ENCODE assay signal across 10 mouse cellular contexts in genomic region chr4:155188341-155188740, GRCm38 (mm10). TPM values are rescaled to one million over a fixed set of nuclear protein-coding genes. Genes with fewer than 3 reads are reported as not detected.
DNase-seq lines count a peak whose midpoint lies in the region; ATAC-seq lines count a peak whose summit lies in the region.
"Had no signal": no experiment of that assay in that cellular context is flagged by ENCODE, and none has a peak within 500 bp of the region (broad histone marks: within the 10 kb centered on the region; RNA-seq: fewer than 3 reads in every experiment).

No protein-coding gene starts in this region.

- no peak overlapping the region for H3K4me3 ChIP-seq in brown adipose tissue, adult 24 weeks (ENCODE audit: insufficient read depth, low read depth, low read length)
- peak overlapping the region; percentile 32; the same call in 1 of the 2 replicates for H3K4me3 ChIP-seq in embryonic facial prominence, embryonic 10.5 days
- H3K4me3 ChIP-seq in limb, embryonic 11.5 days (ENCODE audit: low read depth, low read length) = no peak overlapping the region
- H3K4me3 ChIP-seq: stomach, embryonic 15.5 days had no signal

- H3K36me3 ChIP-seq in embryonic facial prominence, embryonic 10.5 days (replicated peaks) = peaks cover 21% of the 10 kb centered on the region
- no peaks in the 10 kb centered on the region for H3K36me3 ChIP-seq in limb, embryonic 11.5 days (ENCODE audit: control insufficient read depth, insufficient read depth, low read length)
- H3K36me3 ChIP-seq: stomach, embryonic 15.5 days had no signal

- 0 out of 2 replicates have a peak overlapping the region, but pooled peaks have one; percentile 8 for H3K9ac ChIP-seq in limb, embryonic 11.5 days (ENCODE audit: low read length)
- H3K9ac ChIP-seq: stomach, embryonic 15.5 days had no signal

- H3K27ac ChIP-seq in brown adipose tissue, adult 24 weeks (replicated peaks; ENCODE audit: low read depth, low read length) = peak overlapping the region; percentile 80
- H3K27ac ChIP-seq in embryonic facial prominence, embryonic 10.5 days (replicated peaks) = peak overlapping the region; percentile 72
- H3K27ac ChIP-seq in limb, embryonic 11.5 days (replicated peaks; ENCODE audit: low read depth, low read length) = no peak overlapping the region

- 8% methylated on average over 8 of the region's 8 CpGs for WGBS in embryonic facial prominence, embryonic 10.5 days
- 7% methylated on average over 8 of the region's 8 CpGs for WGBS in limb, embryonic 11.5 days

- no peak for ATAC-seq in limb, embryonic 11.5 days (ENCODE audit: insufficient number of reproducible peaks, low FRiP score, low TSS enrichment, low read depth)
- ATAC-seq: Patski had no signal

- DNase-seq in kidney, adult 18-20 months = peak; percentile 64
- DNase-seq in kidney, postnatal 4 days = no peak
- no peak for DNase-seq in embryonic facial prominence, embryonic 10.5 days (ENCODE audit: low spot score)
- DNase-seq in limb, embryonic 11.5 days (ENCODE audit: low spot score) = no peak
- no peak for DNase-seq in cerebellum, postnatal 36 days
- DNase-seq in cerebellum, postnatal 4 days (ENCODE audit: low spot score in 2 of 2) = no peak
- DNase-seq in adrenal gland, postnatal 10 days = no peak

- peaks cover 80% of the 10 kb centered on the region for H3K4me1 ChIP-seq in brown adipose tissue, adult 24 weeks (ENCODE audit: control insufficient read depth, insufficient read depth, insufficient read length, low read length)
- peaks cover 99% of the 10 kb centered on the region for H3K4me1 ChIP-seq in embryonic facial prominence, embryonic 10.5 days
- peaks cover 50% of the 10 kb centered on the region for H3K4me1 ChIP-seq in limb, embryonic 11.5 days (ENCODE audit: control insufficient read depth, insufficient read depth, low read length)

- H3K9me3 ChIP-seq in embryonic facial prominence, embryonic 10.5 days = no peaks in the 10 kb centered on the region
- no peaks in the 10 kb centered on the region for H3K9me3 ChIP-seq in limb, embryonic 11.5 days (ENCODE audit: control insufficient read depth, low read length)
- H3K9me3 ChIP-seq: stomach, embryonic 15.5 days had no signal

- H3K4me2 ChIP-seq in limb, embryonic 11.5 days (ENCODE audit: low read depth, severe bottlenecking) = no peak overlapping the region
- H3K4me2 ChIP-seq: stomach, embryonic 15.5 days had no signal

- H3K27me3 ChIP-seq in embryonic facial prominence, embryonic 10.5 days (replicated peaks; ENCODE audit: low read depth, poor library complexity, severe bottlenecking) = no peaks in the 10 kb centered on the region
- H3K27me3 ChIP-seq in limb, embryonic 11.5 days (ENCODE audit: control insufficient read depth, insufficient read depth, low read length) = no peaks in the 10 kb centered on the region
- H3K27me3 ChIP-seq: Patski; stomach, embryonic 15.5 days had no signal

RNA-seq across cellular contexts. Expression of gene Ski, which starts 34.1 kb away (rescaled TPM):
- polyA plus RNA-seq in brown adipose tissue, adult 24 weeks (2012; ENCODE audit: insufficient read depth, insufficient read length, missing spikeins) = 18.9 and 20.2 TPM in 2 replicates
- polyA plus RNA-seq in embryonic facial prominence, embryonic 10.5 days (2016; fragmentation: Nextera tagmentation; extraction: Ambion mirVana) = 8.5 and 10.7 TPM in 2 replicates
- 17.7 and 17.8 TPM in 2 replicates for polyA plus RNA-seq in limb, embryonic 11.5 days (2014; fragmentation: Nextera tagmentation; extraction: Ambion mirVana)
- 10 to 100 TPM; 65.3 to 80.4 TPM for total RNA-seq in adrenal gland, postnatal 10 days (2021)
